In the genomic region with DNA sequence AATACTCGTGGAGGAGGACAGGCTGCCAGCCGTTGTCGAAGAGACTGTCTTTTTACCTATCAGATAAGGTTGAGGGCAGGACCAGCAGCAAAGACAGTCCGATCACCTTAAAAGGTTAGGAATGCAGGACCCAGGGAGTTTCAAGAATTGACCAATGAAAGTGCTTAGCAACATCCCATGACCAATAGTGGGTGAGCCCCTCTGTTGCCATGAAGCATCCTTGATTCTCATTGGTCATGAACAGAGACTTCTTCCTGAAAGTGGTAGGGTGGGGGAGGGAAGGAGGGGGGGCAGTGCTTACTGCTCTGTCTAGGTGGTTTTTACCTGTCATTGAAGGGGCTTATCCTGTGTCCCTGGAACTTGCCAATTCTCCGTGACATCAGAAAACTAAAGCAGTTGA, we compare ENCODE assay signal across 8 mouse cellular contexts.
DNase-seq lines count a peak whose midpoint lies in the region; ATAC-seq lines count a peak whose summit lies in the region.

No protein-coding gene starts in this region.

- no peaks in the 10 kb centered on the region for H3K36me3 ChIP-seq in heart, embryonic 10.5 days
- H3K36me3 ChIP-seq in intestine, embryonic 16.5 days (ENCODE audit: control insufficient read depth, insufficient read depth, low read length), result no peaks in the 10 kb centered on the region

- WGBS in heart, embryonic 10.5 days, result 33% methylated on average over 5 of the region's 5 CpGs
- WGBS in intestine, embryonic 16.5 days, result 40% methylated on average over 5 of the region's 5 CpGs

- peak overlapping the region; percentile 86 for H3K27ac ChIP-seq in heart, embryonic 10.5 days
- H3K27ac ChIP-seq in intestine, embryonic 16.5 days (ENCODE audit: low read length), result peak overlapping the region; percentile 54; the same call in 1 of the 2 replicates

- no peak overlapping the region for H3K4me3 ChIP-seq in heart, embryonic 10.5 days
- no peak overlapping the region for H3K4me3 ChIP-seq in intestine, embryonic 16.5 days (ENCODE audit: low read length)

- no peaks in the 10 kb centered on the region for H3K9me3 ChIP-seq in heart, embryonic 10.5 days
- H3K9me3 ChIP-seq in intestine, embryonic 16.5 days (ENCODE audit: control insufficient read depth, low read length), result no peaks in the 10 kb centered on the region

- intact Hi-C loops in heart, postnatal 14 days (cut with DNase I), result loop anchor here (2.0 kb wide), 1 partner anchor 88 kb away; no protein-coding TSS in a partner anchor
- intact Hi-C loops in gastrocnemius, postnatal 14 days (cut with DNase I; ENCODE audit: low total_unique reads), result no loop called here

- peaks cover 11% of the 10 kb centered on the region; the same call in 1 of the 2 replicates for H3K4me1 ChIP-seq in heart, embryonic 10.5 days
- no peaks in the 10 kb centered on the region for H3K4me1 ChIP-seq in intestine, embryonic 16.5 days (ENCODE audit: control insufficient read depth, insufficient read depth, low read length)

- H3K4me2 ChIP-seq in intestine, embryonic 16.5 days (ENCODE audit: low read depth, low read length), result no peak overlapping the region

- DNase-seq in heart, embryonic 10.5 days (ENCODE audit: low spot score), result peak; percentile 78
- DNase-seq in heart, postnatal 14 days, result no peak
- DNase-seq in testis, postnatal 14 days (ENCODE audit: low spot score), result peak; percentile 7
- DNase-seq in testis, postnatal 10 days (ENCODE audit: low spot score), result no peak
- no peak for DNase-seq in urinary bladder, postnatal 14 days (ENCODE audit: low spot score)
- no peak for DNase-seq in adrenal gland, postnatal 4 days (ENCODE audit: low spot score in 2 of 2)
- DNase-seq in gastrocnemius, postnatal 14 days, result no peak

- ATAC-seq in intestine, embryonic 16.5 days, result peak; percentile 78

- no peak overlapping the region for H3K9ac ChIP-seq in intestine, embryonic 16.5 days (ENCODE audit: low read depth, low read length)

- peaks cover 17% of the 10 kb centered on the region; the same call in 1 of the 2 replicates for H3K27me3 ChIP-seq in heart, embryonic 10.5 days (ENCODE audit: insufficient read depth, poor library complexity, severe bottlenecking)
- H3K27me3 ChIP-seq in intestine, embryonic 16.5 days (replicated peaks; ENCODE audit: control insufficient read depth, insufficient read depth, low read length), result peaks cover 5% of the 10 kb centered on the region

Comparison
In these comparisons a context has a peak if more than half of its experiments do, and no peak if none do; other contexts are left out.
1. DNase-seq: peak in heart, embryonic 10.5 days (single experiment) and testis, postnatal 14 days (single experiment); none in heart, postnatal 14 days (0 of 2), testis, postnatal 10 days (single experiment), urinary bladder, postnatal 14 days (single experiment), adrenal gland, postnatal 4 days (0 of 2) and gastrocnemius, postnatal 14 days (single experiment).